Mouse (Mus musculus) forebrain, embryonic 14.5 days (tissue): ENCODE measurements at regions not wholly inside any gene's neighbourhood (a gene's known extent, or its start where the extent isn't known, plus 50 kb on each side); places are given as distances from the start of the nearest gene placed in this dataset.

Source experiments
- ATAC-seq: fragments of 200-750 bp; cut with Nextera tagmentation; 2 replicates; pipeline ENCODE4 v1.8.0; 2017; ENCODE audit warnings: mild to moderate bottlenecking, moderate library complexity
- DNase-seq: peaks from one replicate; pipeline ENCODE4 v3.0.0-alpha.2; 2015; ENCODE audit warnings: low spot score
- H3K27ac ChIP-seq: fragments of 300-500 bp; sonication (generic); 2 replicates; pipeline ENCODE4 v1.5.1; 2014; ENCODE audit warnings: low read depth, mild to moderate bottlenecking, control low read depth, low read length, moderate library complexity
- H3K27me3 ChIP-seq: fragments of 300-500 bp; sonication (generic); replicated peaks from 2 replicates; pipeline ENCODE4 v1.6.1; 2014; ENCODE audit warnings: low read length, control low read depth, mixed read lengths; ENCODE audit not compliant: control insufficient read depth, insufficient read depth
- H3K36me3 ChIP-seq: fragments of 300-500 bp; sonication (generic); 2 replicates; pipeline ENCODE4 v1.6.1; 2014; ENCODE audit warnings: low read length, control low read depth; ENCODE audit not compliant: control insufficient read depth, insufficient read depth
- H3K4me1 ChIP-seq: fragments of 300-500 bp; sonication (generic); 2 replicates; pipeline ENCODE4 v1.6.1; 2014; ENCODE audit warnings: antibody characterized with exemption, low read length, control low read depth; ENCODE audit not compliant: control insufficient read depth, insufficient read depth
- H3K4me2 ChIP-seq: fragments of 300-500 bp; sonication (generic); 2 replicates; pipeline ENCODE4 v1.6.1; 2014; ENCODE audit warnings: mild to moderate bottlenecking, control low read depth, low read length
- H3K4me3 ChIP-seq: fragments of 300-500 bp; sonication (generic); 2 replicates; pipeline ENCODE4 v1.5.1; 2014; ENCODE audit warnings: low read depth, low read length, control low read depth
- H3K9ac ChIP-seq: fragments of 300-500 bp; sonication (generic); 2 replicates; pipeline ENCODE4 v1.6.1; 2014; ENCODE audit warnings: mild to moderate bottlenecking, low read length, control low read depth, moderate library complexity
- H3K9me3 ChIP-seq: fragments of 300-500 bp; sonication (generic); replicated peaks from 2 replicates; pipeline ENCODE4 v1.6.1; 2016; ENCODE audit warnings: low read length, control low read depth, mixed read lengths; ENCODE audit not compliant: control insufficient read depth
- WGBS: fragments of 180-500 bp; shearing (Covaris S2); extraction: QIAGEN DNeasy Blood & Tissue Kit; methylation state at CpG from one replicate; pipeline ENCODE4 v1.1.7; 2014; 5-methylcytosine and 5-hydroxymethylcytosine counted together

- Histone ChIP-seq H3K4me2 (peak overlapping the region; percentile 30; the same call in 1 of the 2 replicates), H3K9ac (no peak overlapping the region), H3K27me3 (peaks cover 16% of the 10 kb centered on the region), H3K9me3 (no peaks in the 10 kb centered on the region), H3K4me1 (peaks cover 39% of the 10 kb centered on the region), H3K4me3 (no peak overlapping the region), H3K27ac (peak overlapping the region; percentile 76), H3K36me3 (no peaks in the 10 kb centered on the region)
- ATAC-seq, result peak; percentile 48
- WGBS, result 4% methylated on average over 24 of the region's 24 CpGs
- DNase-seq, result peak; percentile 87
Observed at GRCm38 (mm10) chr1:61301041-61302030, 323.6 kb downstream of the Icos start.

- ATAC-seq (peak; percentile 82), DNase-seq (peak; percentile 90)
- WGBS, result 6% methylated on average over 8 of the region's 8 CpGs
- H3K9me3 ChIP-seq, result no peaks in the 10 kb centered on the region
- H3K27me3 ChIP-seq, result peaks cover 23% of the 10 kb centered on the region
- no peak overlapping the region for H3K9ac ChIP-seq
- no peaks in the 10 kb centered on the region for H3K36me3 ChIP-seq
- H3K4me2 ChIP-seq, result no peak overlapping the region
- peaks cover 36% of the 10 kb centered on the region for H3K4me1 ChIP-seq
- no peak overlapping the region for H3K4me3 ChIP-seq
- H3K27ac ChIP-seq, result peak overlapping the region; percentile 48; the same call in 1 of the 2 replicates
Observed at GRCm38 (mm10) chr1:61302570-61303071, 324.9 kb downstream of the Icos start.

GRCm38 (mm10) chr1:61306296-61306695, 328.6 kb downstream of the Icos start:
- Histone ChIP-seq H3K27ac (no peak overlapping the region), H3K9me3 (no peaks in the 10 kb centered on the region), H3K36me3 (no peaks in the 10 kb centered on the region), H3K4me1 (peaks cover 23% of the 10 kb centered on the region), H3K4me2 (no peak overlapping the region), H3K27me3 (peaks cover 29% of the 10 kb centered on the region), H3K4me3 (no peak overlapping the region), H3K9ac (no peak overlapping the region)
- no peak for DNase-seq
- no peak for ATAC-seq
- 52% methylated on average over 8 of the region's 8 CpGs for WGBS

- Histone ChIP-seq H3K36me3 (no peaks in the 10 kb centered on the region), H3K4me3 (no peak overlapping the region), H3K9me3 (no peaks in the 10 kb centered on the region), H3K27me3 (peaks cover 25% of the 10 kb centered on the region), H3K9ac (no peak overlapping the region), H3K27ac (no peak overlapping the region), H3K4me1 (no peaks in the 10 kb centered on the region; the same call in 1 of the 2 replicates), H3K4me2 (no peak overlapping the region)
- 79% methylated on average over 1 of the region's 1 CpGs for WGBS
- no peak for DNase-seq
- ATAC-seq, result no peak
Observed at GRCm38 (mm10) chr1:61309563-61309962, 329.1 kb upstream of the Pard3b start.

- Histone ChIP-seq H3K9me3 (no peaks in the 10 kb centered on the region), H3K27ac (no peak overlapping the region), H3K36me3 (no peaks in the 10 kb centered on the region), H3K4me2 (no peak overlapping the region), H3K9ac (no peak overlapping the region), H3K4me3 (no peak overlapping the region), H3K27me3 (peaks cover 19% of the 10 kb centered on the region), H3K4me1 (no peaks in the 10 kb centered on the region)
- peak; percentile 73 for DNase-seq
- 54% methylated on average over 3 of the region's 3 CpGs for WGBS
- ATAC-seq, result peak; percentile 54; the same call in 1 of the 2 replicates
Observed at GRCm38 (mm10) chr1:61310063-61310760, 328.4 kb upstream of the Pard3b start.

- H3K4me2 ChIP-seq, result no peak overlapping the region
- H3K9me3 ChIP-seq, result no peaks in the 10 kb centered on the region
- ATAC-seq (no peak), DNase-seq (no peak)
- H3K27ac ChIP-seq, result no peak overlapping the region
- H3K4me3 ChIP-seq, result no peak overlapping the region
- H3K9ac ChIP-seq, result no peak overlapping the region
- no peaks in the 10 kb centered on the region for H3K36me3 ChIP-seq
- H3K4me1 ChIP-seq, result no peaks in the 10 kb centered on the region
- 72% methylated on average over 2 of the region's 2 CpGs for WGBS
- H3K27me3 ChIP-seq, result peaks cover 15% of the 10 kb centered on the region
Observed at GRCm38 (mm10) chr1:61310761-61311090, 327.9 kb upstream of the Pard3b start.

GRCm38 (mm10) chr1:61313196-61313595, 325.4 kb upstream of the Pard3b start:
- 89% methylated on average over 4 of the region's 4 CpGs for WGBS
- Histone ChIP-seq H3K36me3 (no peaks in the 10 kb centered on the region), H3K27ac (no peak overlapping the region), H3K4me2 (no peak overlapping the region), H3K9ac (no peak overlapping the region), H3K27me3 (0 out of 2 replicates have a peak, but pooled peaks cover 2% of the 10 kb centered on the region), H3K9me3 (no peaks in the 10 kb centered on the region), H3K4me1 (no peaks in the 10 kb centered on the region), H3K4me3 (no peak overlapping the region)
- ATAC-seq, result no peak
- DNase-seq, result no peak

- Histone ChIP-seq H3K9me3 (no peaks in the 10 kb centered on the region), H3K4me2 (no peak overlapping the region), H3K9ac (no peak overlapping the region), H3K4me1 (no peaks in the 10 kb centered on the region), H3K4me3 (no peak overlapping the region), H3K36me3 (no peaks in the 10 kb centered on the region), H3K27ac (no peak overlapping the region), H3K27me3 (no peaks in the 10 kb centered on the region)
- DNase-seq (no peak), ATAC-seq (no peak)
- 86% methylated on average over 4 of the region's 4 CpGs for WGBS
Observed at GRCm38 (mm10) chr1:61316261-61316660, 322.4 kb upstream of the Pard3b start.
